Mouse (Mus musculus): ENCODE data around the gene Slc35e3. TPM values are rescaled to one million over a fixed set of nuclear protein-coding genes. Genes with fewer than 3 reads are reported as not detected.

Slc35e3 gene
- polyA plus RNA-seq, 1 experiment from 2014 or later, result 2.5 TPM

DNA sequence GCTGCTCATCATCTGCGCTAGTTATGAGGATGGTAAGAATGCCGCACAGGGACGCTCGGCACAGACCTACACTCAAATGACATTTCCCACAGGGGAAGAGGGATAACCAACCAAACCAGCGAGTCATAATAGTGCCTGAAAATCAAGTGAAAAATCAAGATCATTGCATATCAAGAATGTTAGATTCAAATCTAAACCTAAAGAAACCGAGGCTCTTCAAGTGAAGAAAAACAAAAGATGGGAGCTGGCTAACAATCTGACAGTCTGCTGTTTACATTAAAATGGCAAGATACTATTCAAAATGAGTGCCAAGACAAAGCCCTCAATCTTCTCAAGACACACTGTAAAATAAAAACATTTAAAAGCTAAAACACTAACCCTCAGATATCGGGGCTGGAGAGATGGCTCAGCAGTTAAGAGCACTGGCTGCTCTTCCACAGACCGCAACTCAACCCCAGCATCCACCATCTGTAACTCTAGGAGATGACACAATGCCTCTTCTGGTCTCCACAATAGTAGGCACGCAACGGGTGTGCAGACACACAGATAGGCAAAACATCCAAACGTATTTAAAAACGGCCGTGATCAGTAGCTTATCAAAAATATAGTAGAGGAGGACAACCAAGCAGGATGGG lies 37.7 kb upstream of the Slc35e3 start:
- Histone ChIP-seq H3K4me3 (ENCODE audit: low read depth, low read length) (no peak overlapping the region), H3K4me1 (ENCODE audit: control insufficient read depth, low read depth, low read length) (no peaks in the 10 kb centered on the region), H3K27me3 (ENCODE audit: control insufficient read depth, insufficient read depth, low read depth, low read length) (no peaks in the 10 kb centered on the region), H3K27ac (ENCODE audit: low read length) (no peak overlapping the region), H3K36me3 (ENCODE audit: control insufficient read depth, insufficient read depth) (peaks cover 52% of the 10 kb centered on the region), H3K4me2 (ENCODE audit: low read depth, low read length) (no peak overlapping the region), H3K9me3 (replicated peaks; ENCODE audit: control insufficient read depth, low read length) (no peaks in the 10 kb centered on the region), H3K9ac (ENCODE audit: low read depth, low read length) (no peak overlapping the region)
- no peak for ATAC-seq (ENCODE audit: low read depth)
- WGBS (ENCODE audit: insufficient replicate concordance), result 84% methylated on average over 13 of the region's 13 CpGs

DNA sequence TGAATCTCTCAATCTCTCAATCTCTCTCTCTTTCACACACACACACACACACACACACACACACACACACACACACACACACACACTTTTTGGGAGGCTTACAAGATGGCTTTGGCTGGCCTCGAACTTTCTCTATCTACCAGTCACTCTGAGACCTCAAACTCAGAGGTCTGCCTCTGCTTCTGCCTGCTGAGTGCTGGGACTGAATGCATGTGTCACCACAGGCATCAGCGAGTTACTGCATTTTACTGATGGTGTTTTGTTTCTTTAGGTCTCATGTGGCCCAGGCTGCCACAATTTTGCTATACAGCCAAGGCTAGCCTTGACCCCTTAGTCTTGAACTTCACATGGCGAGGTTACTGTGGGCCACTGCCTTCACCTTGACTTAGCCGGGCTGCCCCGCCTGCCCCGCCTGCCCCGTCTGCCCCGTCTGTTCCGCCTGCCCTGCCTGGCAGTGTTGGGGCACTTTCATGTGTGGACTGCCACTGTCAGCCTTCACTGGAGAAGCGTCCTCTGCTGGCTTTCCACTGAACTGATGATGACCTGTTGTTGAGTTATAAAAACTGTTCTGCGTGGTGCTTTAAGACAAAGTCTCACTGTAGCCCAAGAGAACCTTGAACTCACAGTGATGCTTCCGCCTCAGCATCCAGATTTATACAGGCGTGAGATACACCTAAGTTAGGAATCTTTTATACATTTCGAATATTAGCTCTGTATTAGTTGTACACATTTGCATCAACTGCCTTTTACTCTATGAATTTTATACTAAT lies 36.5 kb upstream of the Slc35e3 start:
- Histone ChIP-seq H3K27me3 (ENCODE audit: control insufficient read depth, insufficient read depth, low read depth, low read length) (no peaks in the 10 kb centered on the region), H3K4me3 (ENCODE audit: low read depth, low read length) (no peak overlapping the region), H3K4me2 (ENCODE audit: low read depth, low read length) (no peak overlapping the region), H3K36me3 (ENCODE audit: control insufficient read depth, insufficient read depth) (peaks cover 55% of the 10 kb centered on the region), H3K27ac (ENCODE audit: low read length) (no peak overlapping the region), H3K4me1 (ENCODE audit: control insufficient read depth, low read depth, low read length) (no peaks in the 10 kb centered on the region), H3K9me3 (replicated peaks; ENCODE audit: control insufficient read depth, low read length) (no peaks in the 10 kb centered on the region), H3K9ac (ENCODE audit: low read depth, low read length) (no peak overlapping the region)
- no peak for ATAC-seq (ENCODE audit: low read depth)
- 88% methylated on average over 14 of the region's 14 CpGs for WGBS (ENCODE audit: insufficient replicate concordance)

DNA sequence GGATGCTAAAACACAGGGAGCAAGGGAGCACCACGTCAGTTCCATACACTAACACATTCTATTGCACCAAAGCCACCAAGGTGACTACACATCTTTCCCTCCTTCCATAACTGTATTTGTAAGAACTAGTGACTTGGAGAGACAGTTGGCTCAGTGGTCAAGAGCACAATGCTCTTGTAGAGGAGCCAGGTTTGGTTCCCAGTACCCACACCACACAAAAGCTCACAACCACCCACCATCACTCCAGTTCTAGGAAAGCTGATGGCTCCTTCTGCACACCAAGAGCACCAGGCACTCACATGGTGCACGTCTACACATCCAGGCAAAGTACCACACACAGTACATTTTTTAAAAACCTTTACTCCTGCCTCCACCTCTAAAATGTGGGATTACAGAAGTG lies 35.9 kb upstream of the Slc35e3 start:
- ATAC-seq (ENCODE audit: low read depth), result no peak
- H3K27ac ChIP-seq (ENCODE audit: low read length), result no peak overlapping the region
- no peaks in the 10 kb centered on the region for H3K27me3 ChIP-seq (ENCODE audit: control insufficient read depth, insufficient read depth, low read depth, low read length)
- H3K4me2 ChIP-seq (ENCODE audit: low read depth, low read length), result no peak overlapping the region
- H3K9ac ChIP-seq (ENCODE audit: low read depth, low read length), result no peak overlapping the region
- H3K36me3 ChIP-seq (ENCODE audit: control insufficient read depth, insufficient read depth), result peaks cover 57% of the 10 kb centered on the region
- no peak overlapping the region for H3K4me3 ChIP-seq (ENCODE audit: low read depth, low read length)
- H3K4me1 ChIP-seq (ENCODE audit: control insufficient read depth, low read depth, low read length), result no peaks in the 10 kb centered on the region
- no peaks in the 10 kb centered on the region for H3K9me3 ChIP-seq (replicated peaks; ENCODE audit: control insufficient read depth, low read length)
- 93% methylated on average over 2 of the region's 2 CpGs for WGBS (ENCODE audit: insufficient replicate concordance)

DNA sequence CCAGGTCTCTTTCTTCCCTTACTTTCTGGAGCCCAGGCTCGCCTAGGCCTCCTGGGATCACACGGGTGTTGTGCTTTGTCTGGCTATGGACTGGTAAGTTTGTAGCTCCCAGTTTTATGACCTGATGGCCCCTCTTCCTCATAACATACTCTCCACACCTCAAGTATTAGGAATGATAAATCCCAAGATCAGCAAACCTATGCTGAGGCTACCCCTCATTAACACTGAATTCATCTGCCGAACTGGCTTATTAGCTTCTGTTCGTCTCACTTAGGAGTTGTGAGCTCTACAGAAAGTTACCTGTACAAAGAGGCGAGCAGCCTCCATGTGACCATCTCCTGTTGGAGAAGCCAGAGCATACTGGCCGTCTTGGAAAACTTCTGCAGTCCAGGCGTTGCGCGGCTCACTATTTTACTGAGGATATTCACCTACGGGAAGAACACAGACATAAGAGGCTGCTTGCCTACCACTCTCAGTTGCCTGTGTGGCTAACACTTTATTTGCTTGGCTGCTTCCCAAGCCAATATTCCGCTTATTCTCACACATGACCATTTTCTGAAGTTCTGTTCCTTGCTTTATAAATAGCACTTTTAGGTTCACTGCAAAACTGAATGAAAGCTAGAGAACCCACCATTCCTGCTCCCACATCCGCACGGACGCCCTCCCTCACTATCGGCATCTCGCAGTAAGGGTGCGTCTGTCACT lies 35.0 kb upstream of the Slc35e3 start:
- H3K4me3 ChIP-seq (ENCODE audit: low read depth, low read length), result no peak overlapping the region
- H3K4me1 ChIP-seq (ENCODE audit: control insufficient read depth, low read depth, low read length), result no peaks in the 10 kb centered on the region
- no peak overlapping the region for H3K4me2 ChIP-seq (ENCODE audit: low read depth, low read length)
- 90% methylated on average over 17 of the region's 17 CpGs for WGBS (ENCODE audit: insufficient replicate concordance)
- peaks cover 56% of the 10 kb centered on the region for H3K36me3 ChIP-seq (ENCODE audit: control insufficient read depth, insufficient read depth)
- H3K9me3 ChIP-seq (replicated peaks; ENCODE audit: control insufficient read depth, low read length), result no peaks in the 10 kb centered on the region
- no peak for ATAC-seq (ENCODE audit: low read depth)
- H3K27ac ChIP-seq (ENCODE audit: low read length), result no peak overlapping the region
- H3K27me3 ChIP-seq (ENCODE audit: control insufficient read depth, insufficient read depth, low read depth, low read length), result no peaks in the 10 kb centered on the region
- no peak overlapping the region for H3K9ac ChIP-seq (ENCODE audit: low read depth, low read length)

DNA sequence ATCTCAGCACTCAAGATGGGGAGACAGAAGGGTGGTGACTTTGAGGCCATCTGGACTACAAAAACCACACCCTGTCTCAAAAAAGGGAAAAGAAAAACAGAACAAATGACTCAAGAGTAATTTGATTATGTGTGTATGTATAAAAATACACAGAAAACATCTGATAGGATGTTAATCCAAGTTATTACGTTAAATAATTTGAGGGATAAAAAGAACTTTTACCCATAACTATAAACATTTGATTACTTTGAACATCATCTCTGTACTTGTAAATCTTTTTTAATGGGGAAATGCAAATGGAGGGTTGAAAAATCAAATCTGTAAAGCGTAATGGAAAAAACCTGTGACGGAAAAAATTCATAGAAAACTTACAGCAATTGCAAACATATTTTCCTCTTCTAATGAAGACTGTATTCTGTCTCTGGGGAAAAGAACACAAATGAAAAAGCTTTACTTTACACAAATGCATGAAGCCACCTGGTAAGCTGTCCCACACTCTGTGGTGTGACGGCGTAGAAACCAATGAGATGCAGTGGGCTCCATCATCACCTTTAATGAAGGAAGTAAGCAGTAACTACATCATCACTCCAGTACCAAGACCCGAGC lies 34.2 kb upstream of the Slc35e3 start:
- Histone ChIP-seq H3K9ac (ENCODE audit: low read depth, low read length) (no peak overlapping the region), H3K4me3 (ENCODE audit: low read depth, low read length) (no peak overlapping the region), H3K27me3 (ENCODE audit: control insufficient read depth, insufficient read depth, low read depth, low read length) (no peaks in the 10 kb centered on the region), H3K27ac (ENCODE audit: low read length) (no peak overlapping the region), H3K36me3 (ENCODE audit: control insufficient read depth, insufficient read depth) (peaks cover 59% of the 10 kb centered on the region), H3K9me3 (replicated peaks; ENCODE audit: control insufficient read depth, low read length) (no peaks in the 10 kb centered on the region), H3K4me2 (ENCODE audit: low read depth, low read length) (no peak overlapping the region), H3K4me1 (ENCODE audit: control insufficient read depth, low read depth, low read length) (no peaks in the 10 kb centered on the region)
- ATAC-seq (ENCODE audit: low read depth), result no peak
- WGBS (ENCODE audit: insufficient replicate concordance), result 90% methylated on average over 6 of the region's 6 CpGs

DNA sequence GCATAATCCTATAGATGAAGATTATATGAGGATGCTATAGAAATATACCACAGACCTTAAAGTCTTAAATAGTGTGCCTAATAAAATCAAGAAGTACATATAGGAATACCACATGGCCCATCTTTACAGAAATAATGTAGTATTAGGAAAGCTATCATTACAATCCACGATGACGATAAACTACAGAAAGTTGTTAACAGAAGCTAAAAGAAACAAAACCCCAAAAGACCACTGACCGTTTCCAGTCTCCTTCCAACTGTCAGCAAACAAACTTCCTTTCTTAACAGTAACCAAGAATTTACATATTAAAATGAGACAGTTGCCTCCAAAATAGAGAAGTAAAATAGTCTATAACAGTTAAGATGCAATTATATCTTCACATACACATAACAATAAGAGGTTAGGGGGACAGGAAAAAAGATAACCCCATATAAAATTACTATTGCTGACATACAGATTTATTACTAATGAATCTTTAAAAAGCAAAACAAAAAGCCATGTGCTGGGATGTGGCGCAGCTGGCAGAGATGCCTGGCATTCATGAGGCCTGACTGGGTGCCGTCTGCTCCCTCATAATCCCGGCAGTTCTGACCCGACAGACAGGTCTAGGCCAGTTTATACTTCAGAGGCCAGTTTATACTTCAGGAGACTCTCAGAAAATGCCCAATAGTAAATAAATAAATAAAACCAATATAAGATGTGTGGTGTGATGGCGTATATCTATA lies 33.6 kb upstream of the Slc35e3 start:
- H3K36me3 ChIP-seq (ENCODE audit: control insufficient read depth, insufficient read depth), result peaks cover 59% of the 10 kb centered on the region
- ATAC-seq (ENCODE audit: low read depth), result no peak
- no peaks in the 10 kb centered on the region for H3K4me1 ChIP-seq (ENCODE audit: control insufficient read depth, low read depth, low read length)
- H3K9me3 ChIP-seq (replicated peaks; ENCODE audit: control insufficient read depth, low read length), result no peaks in the 10 kb centered on the region
- H3K4me2 ChIP-seq (ENCODE audit: low read depth, low read length), result no peak overlapping the region
- no peak overlapping the region for H3K4me3 ChIP-seq (ENCODE audit: low read depth, low read length)
- 80% methylated on average over 8 of the region's 8 CpGs for WGBS (ENCODE audit: insufficient replicate concordance)
- H3K9ac ChIP-seq (ENCODE audit: low read depth, low read length), result no peak overlapping the region
- no peak overlapping the region for H3K27ac ChIP-seq (ENCODE audit: low read length)
- no peaks in the 10 kb centered on the region for H3K27me3 ChIP-seq (ENCODE audit: control insufficient read depth, insufficient read depth, low read depth, low read length)

DNA sequence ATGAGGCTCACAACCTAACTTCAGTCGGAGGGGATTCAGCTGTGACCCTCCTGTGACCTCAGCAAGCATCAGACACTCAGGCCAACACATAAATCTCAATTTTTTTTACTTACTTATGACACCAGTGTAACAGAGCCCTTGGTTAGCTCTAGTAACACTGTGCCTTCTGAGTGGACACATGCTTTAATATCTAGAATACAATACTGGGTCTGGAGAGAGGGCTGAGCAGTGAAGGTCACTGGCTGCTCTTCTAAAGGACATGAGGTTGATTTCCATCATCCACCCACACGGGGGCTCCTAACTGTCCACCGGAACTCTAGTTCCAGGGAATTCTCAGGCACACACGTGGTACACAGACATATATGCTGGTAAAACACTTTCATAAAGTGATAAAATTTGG lies 32.8 kb upstream of the Slc35e3 start:
- H3K9ac ChIP-seq (ENCODE audit: low read depth, low read length), result no peak overlapping the region
- no peak overlapping the region for H3K4me2 ChIP-seq (ENCODE audit: low read depth, low read length)
- H3K27me3 ChIP-seq (ENCODE audit: control insufficient read depth, insufficient read depth, low read depth, low read length), result no peaks in the 10 kb centered on the region
- no peak overlapping the region for H3K4me3 ChIP-seq (ENCODE audit: low read depth, low read length)
- WGBS (ENCODE audit: insufficient replicate concordance), result 80% methylated on average over 4 of the region's 4 CpGs
- H3K27ac ChIP-seq (ENCODE audit: low read length), result no peak overlapping the region
- H3K36me3 ChIP-seq (ENCODE audit: control insufficient read depth, insufficient read depth), result peaks cover 62% of the 10 kb centered on the region
- H3K4me1 ChIP-seq (ENCODE audit: control insufficient read depth, low read depth, low read length), result no peaks in the 10 kb centered on the region
- no peaks in the 10 kb centered on the region for H3K9me3 ChIP-seq (replicated peaks; ENCODE audit: control insufficient read depth, low read length)
- no peak for ATAC-seq (ENCODE audit: low read depth)

DNA sequence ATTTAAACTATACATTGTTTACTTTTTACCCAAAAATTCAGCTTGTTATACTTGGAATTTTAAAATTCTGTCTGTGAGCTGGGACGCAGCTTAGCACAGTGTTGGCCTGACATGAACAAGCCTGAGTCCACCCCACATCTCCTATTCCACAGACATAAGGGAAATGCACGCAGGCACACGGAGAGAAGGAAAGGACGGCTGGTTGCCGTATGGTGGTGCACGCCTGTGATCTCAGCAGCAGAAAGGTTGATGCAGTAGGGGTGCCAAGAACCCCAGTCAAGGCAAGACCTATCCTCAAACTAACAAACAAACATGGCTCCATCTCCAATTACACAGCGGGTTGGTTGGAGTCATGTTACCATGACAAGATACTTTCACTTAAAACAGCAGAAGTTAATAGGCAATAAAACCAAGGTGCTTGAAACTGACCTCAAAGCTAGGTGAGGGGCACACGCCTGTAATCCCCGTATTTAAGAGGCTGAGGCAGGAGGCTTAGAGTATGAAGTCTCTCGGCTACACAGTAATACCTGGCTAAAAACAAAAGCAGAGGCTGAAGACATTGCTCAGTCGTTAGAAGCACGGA lies 32.3 kb upstream of the Slc35e3 start:
- H3K36me3 ChIP-seq (ENCODE audit: control insufficient read depth, insufficient read depth), result peaks cover 61% of the 10 kb centered on the region
- H3K9ac ChIP-seq (ENCODE audit: low read depth, low read length), result no peak overlapping the region
- no peak overlapping the region for H3K4me2 ChIP-seq (ENCODE audit: low read depth, low read length)
- H3K4me1 ChIP-seq (ENCODE audit: control insufficient read depth, low read depth, low read length), result no peaks in the 10 kb centered on the region
- no peak overlapping the region for H3K4me3 ChIP-seq (ENCODE audit: low read depth, low read length)
- no peak for ATAC-seq (ENCODE audit: low read depth)
- H3K27me3 ChIP-seq (ENCODE audit: control insufficient read depth, insufficient read depth, low read depth, low read length), result no peaks in the 10 kb centered on the region
- no peaks in the 10 kb centered on the region for H3K9me3 ChIP-seq (replicated peaks; ENCODE audit: control insufficient read depth, low read length)
- WGBS (ENCODE audit: insufficient replicate concordance), result 85% methylated on average over 12 of the region's 12 CpGs
- no peak overlapping the region for H3K27ac ChIP-seq (ENCODE audit: low read length)
